Mouse (Mus musculus): ENCODE data around the gene Kctd18.

GRCm38 (mm10) chr1:57940691-57941090, 78.1 kb downstream of the Kctd18 start:
- TF ChIP-seq CTCF (IDR thresholded peaks at IDR 0.05; ENCODE audit: control insufficient read depth, insufficient read depth, insufficient read length) (no peak), MYOD1 (IDR thresholded peaks at IDR 0.05; ENCODE audit: control insufficient read depth, insufficient read length, low read depth) (no peak), CEBPB (IDR thresholded peaks at IDR 0.05; ENCODE audit: low read depth) (no peak), MYOG (IDR thresholded peaks at IDR 0.05; ENCODE audit: control insufficient read depth, extremely low read depth, insufficient read length) (no peak)
